Mouse (Mus musculus) liver, embryonic 14.5 days (tissue): Measurements from ENCODE around the gene Lyl1. TPM values are rescaled to one million over a fixed set of nuclear protein-coding genes. Genes with fewer than 3 reads are reported as not detected.
"Not testable (repeated sequence)": the region's sequence is repeated elsewhere in the genome, so short reads cannot be mapped to it uniquely, and the experiment has no call there.

Experiments
- ATAC-seq: fragments of 200-750 bp; cut with Nextera tagmentation; 2 replicates; pipeline ENCODE4 v1.8.0; 2017; ENCODE audit warnings: moderate number of reproducible peaks, mild to moderate bottlenecking, moderate library complexity; ENCODE audit not compliant: insufficient read depth
- DNase-seq, 3 experiments: peaks; one replicate each; pipeline ENCODE4 v3.0.0-alpha.2; 2012 to 2013; ENCODE audit warnings: low read depth in 3 of 3, low spot score in 3 of 3
- H3K27ac ChIP-seq: fragments of 300-500 bp; sonication (generic); 2 replicates; pipeline ENCODE4 v1.5.1; 2014; ENCODE audit warnings: moderate library complexity, mild to moderate bottlenecking, control low read depth, inconsistent platforms
- H3K27me3 ChIP-seq: fragments of 300-500 bp; sonication (generic); 2 replicates; pipeline ENCODE4 v1.6.1; 2014; ENCODE audit warnings: mild to moderate bottlenecking, low read length, moderate library complexity; ENCODE audit not compliant: control insufficient read depth, insufficient read depth
- H3K36me3 ChIP-seq: fragments of 300-500 bp; sonication (generic); replicated peaks from 2 replicates; pipeline ENCODE4 v1.6.1; 2014; ENCODE audit warnings: low read depth; ENCODE audit not compliant: control insufficient read depth, insufficient read depth
- H3K4me1 ChIP-seq, 2 experiments: fragments of 200-500 bp in 1 of 2; fragments of 300-500 bp in 1 of 2; sonication (generic) in 1 of 2; replicated peaks; 2 replicates each; pipeline ENCODE4 v1.6.1; 2012 to 2014; ENCODE audit warnings: antibody characterized with exemption in 1 of 2, inconsistent platforms in 1 of 2, low read length in 1 of 2; ENCODE audit not compliant: control insufficient read depth in 2 of 2, insufficient read depth in 2 of 2
- H3K4me2 ChIP-seq: fragments of 300-500 bp; sonication (generic); 2 replicates; pipeline ENCODE4 v1.6.1; 2014; ENCODE audit warnings: low read depth, mild to moderate bottlenecking, control low read depth, moderate library complexity
- H3K4me3 ChIP-seq, 2 experiments: fragments of 200-500 bp in 1 of 2; fragments of 300-500 bp in 1 of 2; sonication (generic) in 1 of 2; 2 replicates each; pipeline ENCODE4 v1.5.1; 2012 to 2014; ENCODE audit warnings: low read depth in 2 of 2, low read length in 2 of 2, mild to moderate bottlenecking in 2 of 2, control low read depth in 1 of 2, inconsistent platforms in 1 of 2, moderate library complexity in 1 of 2; ENCODE audit not compliant: insufficient read depth in 1 of 2
- H3K9ac ChIP-seq: fragments of 300-500 bp; sonication (generic); replicated peaks from 2 replicates; pipeline ENCODE4 v1.6.1; 2014; ENCODE audit warnings: mild to moderate bottlenecking, control low read depth, moderate library complexity
- H3K9me3 ChIP-seq: fragments of 300-500 bp; sonication (generic); 2 replicates; pipeline ENCODE4 v1.6.1; 2016; ENCODE audit warnings: low read length, mixed read lengths; ENCODE audit not compliant: control insufficient read depth
- CTCF ChIP-seq: IDR thresholded peaks from 2 replicates; pipeline ENCODE4 v1.5.1; 2016; ENCODE audit warnings: antibody characterized with exemption, low read depth, control low read depth
- EP300 ChIP-seq: IDR thresholded peaks from 2 replicates; pipeline ENCODE4 v1.6.1; 2016; ENCODE audit warnings: antibody characterized with exemption, low read depth
- WGBS: fragments of 180-500 bp; shearing (Covaris S2); extraction: QIAGEN DNeasy Blood & Tissue Kit; methylation state at CpG from one replicate; pipeline ENCODE4 v1.1.7; 2014; ENCODE audit not compliant: insufficient replicate concordance; 5-methylcytosine and 5-hydroxymethylcytosine counted together
- polyA plus RNA-seq, 2 experiments: library from polyadenylated mRNA; depleted of rRNA in 1 of 2; stranded (reverse) in 1 of 2; unstranded in 1 of 2; fragments of >200 nt; fragmentation: Nextera tagmentation in 1 of 2; extraction: Ambion mirVana in 1 of 2; gene quantifications; 2 replicates each; pipeline versions ENCODE4 v1.2.1 to v1.2.3; 2012 to 2014

Lyl1 gene
- polyA plus RNA-seq, 2 experiments, result 45.4 to 55.6 TPM

DNA sequence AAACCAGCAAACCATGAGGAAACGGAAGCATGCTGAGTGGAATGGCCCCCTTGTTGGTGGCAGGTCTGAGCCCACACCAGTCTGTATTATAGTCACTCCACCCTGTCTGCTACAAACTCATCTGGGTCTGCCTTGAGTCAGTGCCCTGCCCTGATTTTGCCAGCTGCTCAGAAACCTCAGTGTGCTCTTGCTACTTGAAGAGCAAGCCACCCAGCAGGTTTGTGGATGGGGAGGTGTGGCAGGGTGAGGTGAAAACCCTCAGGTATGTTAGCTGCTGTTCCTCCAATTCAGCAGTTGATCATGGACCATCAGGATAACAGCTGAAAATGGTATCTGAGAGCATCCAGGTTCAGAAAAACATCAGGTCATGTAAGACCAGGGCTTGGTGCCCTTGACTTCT, 33.2 kb upstream of the Lyl1 start:
- Histone ChIP-seq H3K4me1 (peaks cover 13 to 16% of the 10 kb centered on the region in 2 experiments), H3K9ac (no peak overlapping the region), H3K27me3 (no peaks in the 10 kb centered on the region), H3K27ac (no peak overlapping the region), H3K9me3 (no peaks in the 10 kb centered on the region), H3K4me3 (no peak overlapping the region), H3K4me2 (no peak overlapping the region), H3K36me3 (peaks cover 4% of the 10 kb centered on the region)
- ATAC-seq (no peak), DNase-seq (no peak)
- 63% methylated on average over 1 of the region's 1 CpGs for WGBS
- TF ChIP-seq EP300 (no peak), CTCF (no peak)

DNA sequence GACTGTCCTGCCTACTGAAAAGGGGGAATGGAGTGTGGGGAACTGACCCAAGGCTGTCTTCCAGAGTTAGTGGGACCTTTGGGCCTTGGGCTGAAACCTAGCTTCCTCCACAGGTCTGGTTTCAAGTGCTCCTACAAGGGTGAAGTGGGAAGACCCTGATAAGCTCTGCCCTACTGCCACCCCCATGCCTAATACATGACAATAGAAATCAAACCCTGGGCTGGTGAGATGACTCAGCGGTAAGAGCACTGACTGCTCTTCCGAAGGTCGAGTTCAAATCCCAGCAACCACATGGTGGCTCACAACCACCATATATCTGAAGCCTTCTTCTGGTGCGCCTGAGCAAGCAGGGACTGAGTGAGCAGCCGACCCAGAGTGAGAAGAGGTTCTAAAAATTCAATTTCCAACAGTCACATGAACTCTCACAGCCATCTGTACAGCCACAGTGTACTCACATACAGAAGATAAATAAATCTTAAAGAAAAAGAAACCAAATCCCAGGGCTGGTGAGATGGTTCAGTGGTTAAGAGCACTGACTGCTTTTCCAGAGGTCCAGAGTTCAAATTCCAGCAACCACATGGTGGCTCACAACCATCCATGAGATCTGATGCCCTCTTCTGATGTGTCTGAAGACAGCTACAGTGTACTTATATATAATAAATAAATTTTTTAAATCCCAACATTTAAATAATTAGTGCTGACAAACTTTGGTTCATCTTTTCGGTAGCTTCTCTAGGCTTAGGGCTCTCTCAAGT, 32.3 kb upstream of the Lyl1 start:
- TF ChIP-seq CTCF (no peak), EP300 (no peak)
- Histone ChIP-seq H3K36me3 (peaks cover 10% of the 10 kb centered on the region), H3K4me3 (no peak overlapping the region), H3K27me3 (no peaks in the 10 kb centered on the region), H3K9ac (no peak overlapping the region), H3K27ac (no peak overlapping the region), H3K4me2 (no peak overlapping the region), H3K9me3 (no peaks in the 10 kb centered on the region), H3K4me1 (peaks cover 8 to 10% of the 10 kb centered on the region in 2 experiments; a peak in 3 of 4 replicates)
- 51% methylated on average over 6 of the region's 6 CpGs for WGBS
- no peak for DNase-seq
- no peak for ATAC-seq

DNA sequence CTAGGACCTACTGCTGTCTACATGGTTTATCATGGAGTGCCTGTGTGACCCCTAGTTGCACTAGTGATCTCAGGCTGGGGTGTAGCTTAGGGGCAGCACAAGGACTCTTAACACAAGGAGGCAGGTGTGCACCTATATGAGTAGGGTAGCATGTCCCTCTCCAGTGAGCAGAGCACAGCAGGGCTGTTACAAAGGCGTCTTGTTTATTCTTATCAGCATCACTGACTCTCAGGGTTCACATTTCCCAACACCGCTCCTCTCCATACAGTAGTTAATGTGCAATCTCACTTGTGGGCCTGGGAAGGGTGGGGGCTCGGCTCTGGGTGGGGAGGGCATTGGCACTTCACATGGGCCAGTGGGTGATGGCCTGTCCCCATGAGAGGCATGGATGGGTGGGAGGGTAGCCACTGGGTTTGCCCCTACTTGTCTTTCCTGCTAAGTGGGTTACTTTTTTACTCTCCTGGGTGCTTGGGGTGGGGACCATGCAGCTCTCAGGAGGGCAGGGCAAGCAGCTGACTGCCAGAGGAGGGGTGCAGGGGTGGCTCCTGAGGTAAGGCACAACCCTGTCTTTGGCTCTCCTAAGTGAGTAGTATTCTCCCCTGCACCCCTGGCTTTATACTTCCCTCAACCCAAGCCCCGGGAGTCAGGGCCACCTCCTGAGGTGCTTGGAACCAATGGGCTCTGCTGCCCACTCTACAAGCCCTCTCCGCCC, 30.8 kb upstream of the Lyl1 start:
- Histone ChIP-seq H3K4me1 (peaks cover 7 to 10% of the 10 kb centered on the region in 2 experiments; a peak in 3 of 4 replicates), H3K36me3 (peaks cover 21% of the 10 kb centered on the region)
- ATAC-seq, result peak; percentile 45; the same call in 1 of the 2 replicates
- WGBS, result 58% methylated on average over 5 of the region's 5 CpGs
- DNase-seq, H3K9me3 ChIP-seq, H3K4me2 ChIP-seq, H3K4me3 ChIP-seq, H3K27ac ChIP-seq, H3K9ac ChIP-seq, H3K27me3 ChIP-seq: not testable (repeated sequence)

DNA sequence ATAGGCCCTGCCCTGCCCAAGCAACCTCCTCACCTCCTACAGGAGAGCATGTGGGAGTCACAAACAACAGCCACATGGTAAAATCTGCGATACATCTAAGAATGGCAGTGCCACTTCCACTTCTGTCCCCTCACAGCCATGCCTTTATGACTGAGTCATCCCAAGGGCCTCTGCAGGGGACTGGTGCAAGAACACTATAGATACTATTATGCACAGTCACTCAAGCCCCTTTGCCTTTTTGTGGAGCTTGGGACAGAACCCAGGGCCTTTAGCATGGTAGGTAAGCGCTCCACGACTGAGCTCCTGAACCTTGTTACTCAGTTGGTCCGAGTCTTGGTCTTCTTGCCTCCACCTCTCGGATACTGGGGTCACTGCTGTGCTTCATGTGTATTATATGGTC, 24.0 kb upstream of the Lyl1 start:
- ATAC-seq (no peak), DNase-seq (no peak)
- TF ChIP-seq CTCF (no peak), EP300 (no peak)
- no peaks in the 10 kb centered on the region for H3K27me3 ChIP-seq
- 75% methylated on average over 5 of the region's 5 CpGs for WGBS
- H3K9me3 ChIP-seq, result no peaks in the 10 kb centered on the region
- no peak overlapping the region for H3K4me2 ChIP-seq
- H3K9ac ChIP-seq, result no peak overlapping the region
- H3K4me3 ChIP-seq, result no peak overlapping the region
- no peak overlapping the region for H3K27ac ChIP-seq
- H3K4me1 ChIP-seq, result peaks cover 3 to 4% of the 10 kb centered on the region in 2 experiments; a peak in 1 of 4 replicates
- H3K36me3 ChIP-seq, result peaks cover 36% of the 10 kb centered on the region

DNA sequence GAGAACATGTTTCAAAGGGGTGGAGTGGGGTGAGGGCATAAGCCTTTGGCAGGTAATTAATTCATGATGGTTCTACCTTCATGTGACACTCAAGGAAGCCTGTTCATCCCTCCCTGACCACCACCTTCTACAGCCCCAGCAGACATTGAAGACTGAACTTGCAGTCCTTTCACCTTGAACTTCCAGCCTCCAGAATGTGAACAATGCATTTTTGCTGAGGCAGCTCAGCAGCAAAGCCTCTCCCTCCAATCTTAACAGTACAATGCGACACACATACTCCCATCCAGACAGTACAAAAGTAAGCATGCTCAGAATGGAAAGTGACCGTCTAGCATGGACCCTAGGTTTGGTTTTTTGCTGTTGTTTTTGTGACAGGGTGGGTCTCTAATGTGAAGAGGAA, 19.8 kb upstream of the Lyl1 start:
- no peak for ATAC-seq

More for the DNA sequence above, 19.8 kb upstream of the Lyl1 start:
- Histone ChIP-seq H3K9ac (no peak overlapping the region), H3K27me3 (no peaks in the 10 kb centered on the region), H3K27ac (no peak overlapping the region), H3K36me3 (peaks cover 10% of the 10 kb centered on the region; the same call in 1 of the 2 replicates), H3K9me3 (no peaks in the 10 kb centered on the region), H3K4me2 (no peak overlapping the region), H3K4me1 (peaks cover 14 to 19% of the 10 kb centered on the region in 2 experiments), H3K4me3 (no peak overlapping the region)
- no peak for DNase-seq
- WGBS, result 77% methylated on average over 2 of the region's 2 CpGs
- no peak for TF ChIP-seq CTCF
- TF ChIP-seq EP300, result no peak
